Mouse (Mus musculus) bone marrow macrophage, adult 2 months (primary cell): Measurements from ENCODE around the gene Ccnb3. TPM values are rescaled to one million over a fixed set of nuclear protein-coding genes. Genes with fewer than 3 reads are reported as not detected.

Source experiments
- H3K27ac ChIP-seq: 2 replicates; pipeline ENCODE4 v1.5.1; 2012; ENCODE audit warnings: low read depth, low read length; ENCODE audit not compliant: insufficient read depth
- H3K4me1 ChIP-seq: 2 replicates; pipeline ENCODE4 v1.6.1; 2012; ENCODE audit warnings: low read length; ENCODE audit not compliant: control insufficient read depth, insufficient read depth
- H3K4me3 ChIP-seq: 2 replicates; pipeline ENCODE4 v1.5.1; 2012; ENCODE audit warnings: mild to moderate bottlenecking, low read length, moderate library complexity; ENCODE audit not compliant: insufficient read depth
- CTCF ChIP-seq: IDR thresholded peaks from 2 replicates; pipeline ENCODE4 v1.5.1; 2012; ENCODE audit warnings: low read depth, mild to moderate bottlenecking, low read length, moderate library complexity
- POLR2A ChIP-seq: IDR thresholded peaks from 2 replicates; pipeline ENCODE4 v1.6.1; 2012; ENCODE audit warnings: mild to moderate bottlenecking, low read depth, low read length, borderline replicate concordance
- polyA plus RNA-seq: library from polyadenylated mRNA; stranded (reverse); fragments of >200 nt; gene quantifications from 2 replicates; pipeline ENCODE4 v1.2.4, GENCODE M21; 2012; ENCODE audit not compliant: missing spikeins, insufficient read depth, insufficient read length

Gene Ccnb3
- polyA plus RNA-seq, 1 experiment: not detected

GRCm38 (mm10) chrX:6968598-6968997 lies 72.8 kb downstream of the Ccnb3 start:
- Histone ChIP-seq H3K27ac (no peak overlapping the region), H3K4me3 (no peak overlapping the region), H3K4me1 (no peaks in the 10 kb centered on the region)
- TF ChIP-seq POLR2A: no peak
- no peak for TF ChIP-seq CTCF

Other genes with a start within 250 kb of the Ccnb3 start
- gene Akap4, start 25.9 kb upstream of the Ccnb3 start, polyA plus RNA-seq: not detected in 2 replicates